Mouse (Mus musculus) cerebellum, adult 18-20 months (tissue): ENCODE data around the gene Alg5.
A peak's percentile ranks its signal among the peaks of the same experiment; 100 is the strongest.

ENCODE experiments used
- DNase-seq, 2 experiments: peaks; one replicate each; pipeline ENCODE4 v3.0.0; 2021

Gene Alg5

DNA sequence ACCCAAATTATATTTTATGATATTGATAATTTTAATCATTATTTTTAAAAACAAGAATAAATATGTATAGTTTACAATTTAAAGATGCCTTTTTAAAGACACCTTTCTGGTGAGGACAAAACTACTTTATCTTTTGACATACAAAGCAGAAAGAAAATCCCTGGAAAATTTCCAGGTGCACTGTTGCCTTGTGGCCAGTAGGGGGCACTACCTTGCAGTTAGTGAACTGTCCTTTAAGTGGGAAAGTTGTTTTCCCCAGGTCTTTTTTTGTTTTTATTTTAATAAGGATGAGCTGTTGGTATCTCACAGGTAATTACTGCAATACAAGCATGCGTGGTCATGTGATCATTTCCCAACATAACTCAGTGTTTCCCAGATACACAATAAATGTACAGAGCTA, 60.5 kb downstream of the Alg5 start:
- no peak for DNase-seq

DNA sequence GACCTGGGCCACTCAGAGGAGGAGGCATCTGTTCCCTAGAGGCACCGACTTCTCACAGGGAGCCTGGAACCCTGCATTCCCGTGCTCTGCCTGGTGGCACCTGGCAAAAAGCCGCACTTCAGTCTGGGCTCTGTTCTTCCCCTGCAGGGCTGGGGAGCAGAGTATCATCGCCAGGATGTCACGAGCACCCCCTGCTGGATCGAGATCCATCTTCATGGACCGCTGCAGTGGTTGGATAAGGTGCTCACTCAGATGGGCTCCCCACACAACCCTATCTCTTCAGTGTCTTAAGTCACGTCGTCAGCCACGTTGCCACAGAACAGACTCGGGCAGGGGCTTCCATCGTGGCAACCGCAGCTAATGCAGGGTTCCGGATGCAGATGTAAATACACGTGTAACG, 61.9 kb downstream of the Alg5 start:
- peak; percentile 61 to 65 for DNase-seq
